Mouse (Mus musculus) testis, adult 2 months (tissue): Measurements from ENCODE around the gene Trim9.

Experiments
- CTCF ChIP-seq: fragments of 200-500 bp; IDR thresholded peaks from 2 replicates; pipeline ENCODE4 v1.5.1; 2012; ENCODE audit warnings: low read depth, mild to moderate bottlenecking, inconsistent platforms, low read length, moderate library complexity; ENCODE audit not compliant: control insufficient read depth, insufficient read depth, insufficient replicate concordance
- POLR2A ChIP-seq: fragments of 200-500 bp; IDR thresholded peaks from 2 replicates; pipeline ENCODE4 v1.6.1; 2012; ENCODE audit warnings: low read depth, mild to moderate bottlenecking, inconsistent platforms, low read length, moderate library complexity; ENCODE audit not compliant: control insufficient read depth

DNA sequence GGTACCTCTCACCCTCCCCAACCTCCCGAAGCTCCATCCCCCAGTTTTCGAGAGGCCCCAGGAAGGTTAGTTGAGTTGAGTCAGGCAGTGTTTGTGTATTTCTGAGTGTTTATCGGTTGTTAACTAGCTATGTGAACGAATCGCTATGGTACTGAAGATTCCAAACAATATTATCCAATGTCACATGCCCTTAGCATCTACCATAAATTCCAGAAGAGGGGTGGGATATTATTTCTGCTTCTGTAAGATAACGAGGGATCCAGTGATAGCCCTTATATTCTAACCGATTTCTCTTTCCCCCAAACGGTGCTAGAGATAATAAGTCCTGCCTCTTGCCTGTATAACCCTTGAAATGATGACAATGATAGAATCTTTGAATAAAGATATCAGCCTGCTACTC, 612 bp upstream of the Trim9 start:
- TF ChIP-seq POLR2A: no peak
- TF ChIP-seq CTCF: no peak
